Mouse (Mus musculus) adrenal gland, adult 10 weeks (tissue): ENCODE measurements around the gene Itgb4. TPM values are rescaled to one million over a fixed set of nuclear protein-coding genes. Genes with fewer than 3 reads are reported as not detected.

ENCODE experiments used
- polyA plus RNA-seq: library from polyadenylated mRNA; stranded (reverse); fragments of 350-450 nt; fragmentation: Illumina TruSeq; extraction: RNeasy Lipid Tissue Mini Kit (QIAGEN cat#74804); gene quantifications from one replicate; pipeline ENCODE4 v1.2.3, GENCODE M21; 2014; ENCODE audit warnings: low read depth, low replicate concordance

Itgb4 gene
- not detected for polyA plus RNA-seq

DNA sequence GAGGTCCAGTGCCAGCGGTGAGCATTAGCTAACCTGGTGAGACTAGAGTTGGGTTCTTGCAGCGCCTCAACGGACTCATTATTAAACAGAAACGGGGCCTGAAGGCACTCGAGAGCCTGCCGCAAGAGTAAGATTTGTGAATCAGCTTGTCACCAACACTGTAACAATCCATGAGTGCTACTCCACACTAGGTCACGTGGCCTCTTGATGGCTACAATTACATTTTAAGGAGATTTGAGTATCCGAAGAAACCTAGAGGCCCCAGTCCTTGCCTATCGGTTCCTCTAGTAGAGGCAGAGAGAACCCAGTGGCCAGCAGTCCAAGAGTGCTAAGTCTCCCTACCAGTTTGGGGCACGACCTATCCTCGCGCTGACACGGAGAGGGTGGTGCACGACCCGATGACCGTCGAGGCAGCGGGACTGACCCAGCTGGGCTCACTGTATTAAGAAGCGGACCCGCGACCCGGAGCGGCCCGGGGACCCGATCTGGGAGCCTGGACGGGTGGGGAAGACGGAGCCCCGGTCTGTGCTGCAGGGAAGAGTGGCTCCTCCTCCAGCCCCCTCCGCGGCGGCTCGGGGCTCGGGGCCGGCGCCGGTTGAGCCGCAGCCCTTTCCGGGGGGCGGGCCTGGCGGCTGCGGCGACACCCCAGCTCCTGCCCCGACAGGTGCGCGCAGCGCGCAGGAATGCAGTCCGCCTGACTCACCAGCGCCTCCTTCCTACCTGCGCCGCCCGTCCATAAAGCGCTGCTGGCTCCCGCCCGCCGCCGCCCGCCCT is at the start of gene Itgb4:
Gene Itgb4 (plus strand): TSS at position 401 of the 774 bp plus-strand sequence.

DNA sequence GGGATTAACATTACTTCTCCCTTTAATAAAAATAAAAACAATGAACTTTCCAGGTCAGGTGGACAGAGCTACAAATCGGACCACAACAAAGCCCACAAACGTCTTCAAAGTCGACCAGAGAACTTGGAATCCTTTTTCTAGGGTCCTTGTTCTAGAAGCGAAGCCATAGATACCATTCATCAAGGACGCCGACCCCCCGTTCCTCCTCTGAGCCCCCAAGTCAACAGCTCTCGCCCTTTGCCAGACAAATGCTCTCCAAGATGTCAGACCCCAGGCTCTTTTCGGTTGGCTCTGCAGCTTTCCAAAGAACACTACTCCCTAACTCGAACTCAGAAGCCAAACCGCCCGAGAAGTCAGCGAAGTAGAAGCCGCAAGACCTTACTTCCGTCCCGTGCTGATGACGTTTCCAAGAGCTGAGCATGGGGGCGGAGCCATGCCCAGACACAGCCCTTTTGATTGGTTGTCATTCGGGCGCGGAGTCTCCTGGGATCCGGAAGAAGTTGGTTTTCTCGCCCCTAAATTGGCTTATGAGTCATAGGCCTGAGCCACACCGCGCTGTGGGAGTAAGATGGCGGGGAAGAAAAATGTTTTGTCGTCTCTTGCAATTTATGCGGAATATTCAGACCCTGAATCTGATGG is 41.3 kb upstream of the Itgb4 start, which contains the start of the genes Sap30bp and Recql5:
Gene Sap30bp (plus strand): TSS at position 175 of the 639 bp plus-strand sequence.
Gene Recql5 (minus strand): TSS at position 370 of the 639 bp plus-strand sequence.

DNA sequence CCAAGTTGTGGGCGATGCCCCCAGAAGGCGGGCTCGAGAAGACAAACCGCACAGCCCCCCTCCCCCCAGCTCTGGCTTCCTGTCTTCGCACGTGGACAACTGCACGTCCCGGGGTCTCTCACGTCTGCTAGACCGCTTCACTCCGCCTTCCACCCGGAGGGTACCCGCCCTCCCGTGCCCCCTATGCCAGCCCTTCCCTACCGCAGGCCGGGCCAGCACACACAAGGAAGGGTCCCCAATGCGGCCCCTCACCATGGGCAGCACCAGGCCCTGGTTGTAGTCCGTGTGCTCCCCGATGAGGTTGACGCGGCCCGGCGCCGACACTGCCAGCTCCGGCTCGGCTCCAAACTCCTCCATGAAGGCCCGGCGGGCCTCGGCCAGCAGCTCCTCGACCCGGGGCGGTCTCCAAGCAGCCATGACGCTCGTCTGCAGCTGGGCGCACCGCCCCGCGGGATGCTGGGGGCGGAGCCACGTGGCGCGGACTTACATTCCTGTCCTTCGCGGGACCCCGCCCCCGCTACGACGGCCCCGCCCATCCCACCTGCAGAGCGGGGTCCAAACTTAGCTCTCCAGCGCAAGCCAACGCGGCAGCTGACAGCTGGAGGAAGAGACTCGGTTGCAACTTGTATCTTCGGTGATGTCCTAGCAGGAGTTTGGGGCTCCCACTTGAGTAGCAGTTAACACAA is 37.9 kb downstream of the Itgb4 start, which contains the start of gene Galk1:
Gene Galk1 (minus strand): TSS at position 458 of the 686 bp plus-strand sequence.

DNA sequence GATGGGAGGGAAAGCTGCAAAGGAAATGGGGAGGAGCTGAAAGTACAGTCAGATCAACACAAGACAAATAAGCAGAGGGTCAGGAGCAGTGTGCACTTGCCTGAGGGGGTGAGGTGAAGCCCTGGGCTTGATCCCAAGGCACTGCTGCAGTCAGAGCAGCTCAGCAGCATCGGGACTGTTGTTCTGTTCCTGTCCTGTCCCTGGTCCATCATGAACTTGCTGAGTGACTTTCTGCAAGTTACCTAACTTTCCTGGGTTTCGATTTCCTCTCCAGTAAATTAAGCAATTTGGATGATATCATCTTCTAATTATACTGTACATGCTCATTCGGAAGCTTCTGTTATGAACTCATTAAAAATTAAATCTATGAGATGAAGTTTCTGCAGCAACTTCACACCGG is 53.2 kb downstream of the Itgb4 start, which contains the start of gene H3f3b:
Gene H3f3b (minus strand): TSS at position 207 of the 400 bp plus-strand sequence.

DNA sequence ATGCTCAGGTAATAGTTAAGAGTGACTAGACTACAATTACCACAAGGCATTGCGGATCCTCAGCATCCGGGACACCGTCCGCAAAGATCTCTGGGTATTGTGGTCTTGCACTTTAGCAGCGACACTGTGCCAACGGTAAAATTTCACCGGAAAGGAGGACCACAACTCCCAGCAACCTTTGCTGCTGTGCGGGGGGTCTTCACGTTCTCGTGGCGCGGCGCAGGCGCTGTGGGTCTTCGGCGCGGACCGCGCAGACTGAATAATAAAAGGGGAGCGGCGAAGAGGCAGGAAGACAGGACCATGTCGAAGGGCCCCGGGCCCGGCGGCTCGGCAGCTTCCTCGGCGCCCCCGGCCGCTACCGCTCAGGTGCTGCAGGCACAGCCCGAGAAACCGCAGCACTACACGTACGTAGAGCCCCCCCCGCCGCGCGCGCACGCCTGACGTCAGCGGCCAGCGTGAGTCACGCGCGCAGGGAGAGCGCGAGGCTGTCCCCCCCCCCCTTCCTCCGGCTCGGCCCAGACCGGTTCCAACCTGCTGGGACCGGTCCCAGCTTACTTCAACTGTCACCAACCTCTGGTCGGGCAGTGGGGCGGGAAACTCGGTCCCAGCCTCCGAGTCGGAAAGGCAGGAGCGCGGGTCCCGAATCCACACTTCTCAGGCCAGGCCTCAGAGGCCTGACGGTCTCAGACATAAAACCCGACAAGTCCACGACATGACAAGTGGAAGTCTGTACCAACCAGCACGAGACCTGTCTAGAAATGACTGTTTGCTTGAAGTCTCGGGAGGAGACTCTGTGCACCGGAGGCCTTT is 55.8 kb downstream of the Itgb4 start, which contains the start of gene Unk:
Gene Unk (plus strand): TSS at position 235 of the 810 bp plus-strand sequence.

Other genes with a start within 250 kb of the Itgb4 start
- 1.3 TPM for gene Tmem94, start 209.3 kb upstream of the Itgb4 start, polyA plus RNA-seq
- 1.2 TPM for gene Caskin2, start 161.1 kb upstream of the Itgb4 start, polyA plus RNA-seq
- not detected for gene Tsen54, start 160.0 kb upstream of the Itgb4 start, polyA plus RNA-seq
- gene Llgl2, start 150.7 kb upstream of the Itgb4 start, polyA plus RNA-seq = not detected
- gene Myo15b, start 116.3 kb upstream of the Itgb4 start, polyA plus RNA-seq = not detected
- not detected for gene Smim5, start 74.7 kb upstream of the Itgb4 start, polyA plus RNA-seq
- gene Smim6, start 62.7 kb upstream of the Itgb4 start, polyA plus RNA-seq = not detected
- gene Sap30bp, start 41.4 kb upstream of the Itgb4 start, polyA plus RNA-seq = 8.3 TPM
- 3.6 TPM for gene Recql5, start 41.2 kb upstream of the Itgb4 start, polyA plus RNA-seq
- not detected for gene Galk1, start 38.0 kb downstream of the Itgb4 start, polyA plus RNA-seq
- 649 TPM for gene H3f3b, start 53.3 kb downstream of the Itgb4 start, polyA plus RNA-seq
- 2.2 TPM for gene Unk, start 55.6 kb downstream of the Itgb4 start, polyA plus RNA-seq
- gene Unc13d, start 103.3 kb downstream of the Itgb4 start, polyA plus RNA-seq = not detected
- 20.4 TPM for gene Wbp2, start 112.3 kb downstream of the Itgb4 start, polyA plus RNA-seq
- gene Trim47, start 152.5 kb downstream of the Itgb4 start, polyA plus RNA-seq = not detected
- gene Trim65, start 156.4 kb downstream of the Itgb4 start, polyA plus RNA-seq = 6.2 TPM
- 2.7 TPM for gene Mrpl38, start 164.2 kb downstream of the Itgb4 start, polyA plus RNA-seq
- 17.7 TPM for gene Fbf1, start 193.5 kb downstream of the Itgb4 start, polyA plus RNA-seq
- gene Ten1, start 224.1 kb downstream of the Itgb4 start, polyA plus RNA-seq = 2.0 TPM
- 192 TPM for gene Acox1, start 224.3 kb downstream of the Itgb4 start, polyA plus RNA-seq